Mouse (Mus musculus) ES-E14 (cell line): ENCODE results near the gene Lmo2. TPM values are rescaled to one million over a fixed set of nuclear protein-coding genes. Genes with fewer than 3 reads are reported as not detected.

Source experiments
- DNase-seq: peaks from one replicate; pipeline ENCODE4 v3.0.0-alpha.2; 2013; ENCODE audit warnings: low read depth, low spot score
- H3K27ac ChIP-seq: 2 replicates; pipeline ENCODE4 v1.5.1; 2012; ENCODE audit warnings: low read depth, mild to moderate bottlenecking, low read length, moderate library complexity, mixed read lengths; ENCODE audit not compliant: poor library complexity, insufficient read depth, severe bottlenecking
- H3K36me3 ChIP-seq: 2 replicates; pipeline ENCODE4 v1.6.1; 2012; ENCODE audit warnings: mild to moderate bottlenecking, low read length, moderate library complexity, mixed read lengths; ENCODE audit not compliant: control insufficient read depth, poor library complexity, insufficient read depth, severe bottlenecking
- H3K4me1 ChIP-seq, 2 experiments: fragments of 150-350 bp in 1 of 2; sonication (generic) in 1 of 2; 2 replicates each; pipeline ENCODE4 v1.6.1; 2012; ENCODE audit warnings: low read length in 2 of 2, mild to moderate bottlenecking in 1 of 2, mixed read lengths in 1 of 2; ENCODE audit not compliant: control insufficient read depth in 2 of 2, insufficient read depth in 2 of 2, poor library complexity in 1 of 2
- H3K4me3 ChIP-seq, 2 experiments: fragments of 150-350 bp in 1 of 2; sonication (generic) in 1 of 2; 2 replicates each; pipeline ENCODE4 v1.5.1; 2012; ENCODE audit warnings: low read length in 2 of 2, low read depth in 1 of 2, mild to moderate bottlenecking in 1 of 2, mixed read lengths in 1 of 2; ENCODE audit not compliant: insufficient read depth in 1 of 2, poor library complexity in 1 of 2, severe bottlenecking in 1 of 2
- H3K9ac ChIP-seq: 2 replicates; pipeline ENCODE4 v1.6.1; 2012; ENCODE audit warnings: low read depth, mild to moderate bottlenecking, low read length, mixed read lengths; ENCODE audit not compliant: poor library complexity, insufficient read depth, severe bottlenecking
- H3K9me3 ChIP-seq: fragments of 150-350 bp; sonication (generic); 2 replicates; pipeline ENCODE4 v1.6.1; 2012; ENCODE audit warnings: low read depth, mild to moderate bottlenecking, low read length; ENCODE audit not compliant: control insufficient read depth, insufficient read depth
- CHD2 ChIP-seq: IDR thresholded peaks from 2 replicates; pipeline ENCODE4 v1.6.1; 2014; ENCODE audit warnings: mild to moderate bottlenecking, low read depth, low read length, inconsistent platforms
- MAFK ChIP-seq: IDR thresholded peaks from 2 replicates; pipeline ENCODE4 v1.6.1; 2014; ENCODE audit warnings: mild to moderate bottlenecking, low read depth, low read length, inconsistent platforms; ENCODE audit not compliant: insufficient read depth
- ZC3H11A ChIP-seq: IDR thresholded peaks from 2 replicates; pipeline ENCODE4 v1.6.1; 2012; ENCODE audit warnings: low read depth, mild to moderate bottlenecking, inconsistent platforms, low read length, borderline replicate concordance
- ZNF384 ChIP-seq: IDR thresholded peaks from 2 replicates; pipeline ENCODE4 v1.6.1; 2012; ENCODE audit warnings: low read depth, low read length, inconsistent platforms
- in situ Hi-C, 2 experiments: fragments of 600-800 bp; cut with MboI; formaldehyde crosslinking; loops; one replicate each; pipeline ENCODE4 v1.15.1; 2025; ENCODE audit warnings: low sequenced_read_pairs in 2 of 2, inconsistent platforms in 1 of 2; ENCODE audit not compliant: unreplicated experiment in 2 of 2
- total RNA-seq: library from RNA; depleted of rRNA; stranded (reverse); fragments of 300-350 nt; gene quantifications from 2 replicates; pipeline ENCODE4 v1.2.3, GENCODE M21; 2012; rRNA removed

The Lmo2 gene
- total RNA-seq, 1 experiment = 0.76 TPM

GRCm38 (mm10) chr2:104030381-104030780, 72.6 kb downstream of the Lmo2 start:
- in situ Hi-C loops = no loop called here
- Histone ChIP-seq H3K4me1 (peaks cover 0 to 2% of the 10 kb centered on the region in 2 experiments; a peak in 1 of 4 replicates), H3K36me3 (peaks cover 3% of the 10 kb centered on the region; the same call in 1 of the 2 replicates), H3K27ac (no peak overlapping the region), H3K9ac (no peak overlapping the region), H3K9me3 (no peaks in the 10 kb centered on the region), H3K4me3 (no peak overlapping the region)
- TF ChIP-seq CHD2 = no peak
- TF ChIP-seq ZC3H11A = no peak
- TF ChIP-seq MAFK = no peak
- TF ChIP-seq ZNF384 = no peak
- no peak for DNase-seq

Other genes with a start within 250 kb of the Lmo2 start
- 77.0 and 122 TPM in 2 replicates for gene Nat10, start 196.7 kb upstream of the Lmo2 start, total RNA-seq
- gene Caprin1, start 160.3 kb upstream of the Lmo2 start, total RNA-seq = 398 and 416 TPM in 2 replicates
- gene Fbxo3, start 69.7 kb downstream of the Lmo2 start, total RNA-seq = 13.6 and 13.9 TPM in 2 replicates
- gene 4931422A03Rik, start 70.4 kb downstream of the Lmo2 start, total RNA-seq = 0.54 and 1.4 TPM in 2 replicates
- not detected in 2 replicates for gene Gm10912, start 107.8 kb downstream of the Lmo2 start, total RNA-seq
- gene Gm10799, start 110.6 kb downstream of the Lmo2 start, total RNA-seq = not detected in 2 replicates
- 2.4 and 3.5 TPM in 2 replicates for gene Cd59b, start 111.9 kb downstream of the Lmo2 start, total RNA-seq
- gene Cd59a, start 137.8 kb downstream of the Lmo2 start, total RNA-seq = 6.4 and 7.3 TPM in 2 replicates
- 0.32 TPM in 1 of 2 replicates, not detected in the other for gene A930018P22Rik, start 164.8 kb downstream of the Lmo2 start, total RNA-seq